Mouse (Mus musculus) activated CD4-positive, CD25-positive, alpha-beta regulatory T cell, adult 4 months (primary cell): Measurements from ENCODE around the gene Foxk1. TPM values are rescaled to one million over a fixed set of nuclear protein-coding genes. Genes with fewer than 3 reads are reported as not detected.

Experiments
- ATAC-seq: one replicate; pipeline ENCODE4 v1.8.0; 2017
- polyA plus RNA-seq, 2 experiments: library from polyadenylated mRNA; unstranded; fragments of 100-300 nt; shearing (Covaris generic); gene quantifications; one replicate each; pipeline ENCODE4 v1.2.1; 2017

Foxk1 gene
- polyA plus RNA-seq = 10 to 100 TPM in 1 of 2 experiments, 1 to 10 TPM in 1; 9.4 to 13.3 TPM

- peak; percentile 72 for ATAC-seq
Measured at GRCm38 (mm10) chr5:142400981-142401640, at the start of gene Foxk1. Gene Foxk1, plus strand, starts transcription at chr5:142401497.

GRCm38 (mm10) chr5:142352336-142352892 lies 48.9 kb upstream of the Foxk1 start:
- no peak for ATAC-seq

GRCm38 (mm10) chr5:142355144-142355543 lies 46.2 kb upstream of the Foxk1 start:
- no peak for ATAC-seq

GRCm38 (mm10) chr5:142361166-142361565 lies 40.1 kb upstream of the Foxk1 start:
- no peak for ATAC-seq

- ATAC-seq = no peak
Measured at GRCm38 (mm10) chr5:142362894-142363293, 38.4 kb upstream of the Foxk1 start.

- no peak for ATAC-seq
Measured at GRCm38 (mm10) chr5:142364095-142364494, 37.2 kb upstream of the Foxk1 start.

GRCm38 (mm10) chr5:142367085-142368081 lies 33.9 kb upstream of the Foxk1 start:
- peak; percentile 82 for ATAC-seq

- no peak for ATAC-seq
Measured at GRCm38 (mm10) chr5:142368122-142368521, 33.2 kb upstream of the Foxk1 start.

GRCm38 (mm10) chr5:142370406-142371171 lies 30.7 kb upstream of the Foxk1 start:
- ATAC-seq = no peak

- ATAC-seq = no peak
Measured at GRCm38 (mm10) chr5:142371172-142372155, 29.8 kb upstream of the Foxk1 start.

- ATAC-seq = no peak
Measured at GRCm38 (mm10) chr5:142372207-142372606, 29.1 kb upstream of the Foxk1 start.

- no peak for ATAC-seq
Measured at GRCm38 (mm10) chr5:142374343-142374742, 27.0 kb upstream of the Foxk1 start.

GRCm38 (mm10) chr5:142375641-142376040 lies 25.7 kb upstream of the Foxk1 start:
- ATAC-seq = peak; percentile 28

GRCm38 (mm10) chr5:142376071-142376470 lies 25.2 kb upstream of the Foxk1 start:
- ATAC-seq = peak; percentile 46

GRCm38 (mm10) chr5:142378068-142378467 lies 23.2 kb upstream of the Foxk1 start:
- no peak for ATAC-seq

- no peak for ATAC-seq
Measured at GRCm38 (mm10) chr5:142380491-142380890, 20.8 kb upstream of the Foxk1 start.

GRCm38 (mm10) chr5:142384911-142385660 lies 16.2 kb upstream of the Foxk1 start:
- ATAC-seq = no peak

GRCm38 (mm10) chr5:142386329-142386728 lies 15.0 kb upstream of the Foxk1 start:
- ATAC-seq = no peak

- no peak for ATAC-seq
Measured at GRCm38 (mm10) chr5:142386784-142387680, 14.3 kb upstream of the Foxk1 start.
